Mouse (Mus musculus): ENCODE measurements around the gene Nt5e. TPM values are rescaled to one million over a fixed set of nuclear protein-coding genes. Genes with fewer than 3 reads are reported as not detected.

Nt5e gene
- polyA plus RNA-seq, 1 experiment = not detected

DNA sequence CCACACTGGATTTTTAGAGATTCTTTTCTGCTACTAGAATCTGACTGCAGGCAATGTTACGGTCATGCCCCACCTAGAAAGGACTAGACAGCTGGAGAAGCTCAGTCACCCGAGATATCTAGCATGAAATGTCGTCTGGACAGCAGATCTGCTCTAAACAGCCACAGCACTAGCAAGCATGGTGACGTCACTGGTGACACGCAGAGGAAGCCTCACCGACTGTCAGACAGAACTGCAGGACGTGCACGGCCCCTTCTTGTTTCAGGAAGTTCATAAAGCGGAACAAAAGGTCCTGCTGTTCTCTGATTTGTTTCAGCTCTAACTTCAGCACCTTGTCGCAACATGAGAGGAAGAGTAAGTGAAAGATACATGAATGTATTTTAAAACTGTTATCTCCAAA is 77.1 kb downstream of the Nt5e start:
- no peak for TF ChIP-seq TAL1 (IDR thresholded peaks at IDR 0.05; ENCODE audit: low read length)
- no peak for TF ChIP-seq GATA1 (IDR thresholded peaks at IDR 0.05; ENCODE audit: low read length)
- H3K4me1 ChIP-seq (ENCODE audit: control insufficient read depth) = peaks cover 3% of the 10 kb centered on the region
- H3K27me3 ChIP-seq (ENCODE audit: control insufficient read depth) = no peaks in the 10 kb centered on the region
- peak overlapping the region; percentile 27 for H3K4me3 ChIP-seq (replicated peaks)
- H3K9me3 ChIP-seq (ENCODE audit: control insufficient read depth, low read length) = no peaks in the 10 kb centered on the region
- H3K36me3 ChIP-seq (ENCODE audit: control insufficient read depth) = peaks cover 15% of the 10 kb centered on the region

DNA sequence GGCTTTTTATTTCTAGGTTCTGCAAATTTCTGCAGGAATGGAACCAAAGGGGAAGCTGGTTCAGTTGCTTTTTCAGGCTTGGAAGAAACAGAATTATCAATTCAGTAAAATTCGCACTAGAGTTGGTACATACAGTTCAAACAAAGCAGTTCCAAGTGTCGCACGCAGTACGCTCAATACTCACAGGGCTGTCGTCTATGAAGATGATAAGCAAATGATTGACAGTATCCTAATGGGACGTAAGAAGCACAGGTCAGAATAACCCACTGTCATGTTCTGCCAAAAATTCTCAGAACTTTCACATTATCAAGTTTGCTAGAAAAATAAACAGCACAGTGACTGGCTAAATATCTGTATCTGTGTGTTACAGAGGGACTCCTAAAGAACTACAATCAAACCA is 77.5 kb downstream of the Nt5e start:
- H3K4me3 ChIP-seq (replicated peaks) = peak overlapping the region; percentile 27
- peaks cover 17% of the 10 kb centered on the region for H3K36me3 ChIP-seq (ENCODE audit: control insufficient read depth)
- H3K4me1 ChIP-seq (ENCODE audit: control insufficient read depth) = peaks cover 3% of the 10 kb centered on the region
- no peak for TF ChIP-seq GATA1 (IDR thresholded peaks at IDR 0.05; ENCODE audit: low read length)
- no peak for TF ChIP-seq TAL1 (IDR thresholded peaks at IDR 0.05; ENCODE audit: low read length)
- H3K27me3 ChIP-seq (ENCODE audit: control insufficient read depth) = no peaks in the 10 kb centered on the region
- no peaks in the 10 kb centered on the region for H3K9me3 ChIP-seq (ENCODE audit: control insufficient read depth, low read length)

DNA sequence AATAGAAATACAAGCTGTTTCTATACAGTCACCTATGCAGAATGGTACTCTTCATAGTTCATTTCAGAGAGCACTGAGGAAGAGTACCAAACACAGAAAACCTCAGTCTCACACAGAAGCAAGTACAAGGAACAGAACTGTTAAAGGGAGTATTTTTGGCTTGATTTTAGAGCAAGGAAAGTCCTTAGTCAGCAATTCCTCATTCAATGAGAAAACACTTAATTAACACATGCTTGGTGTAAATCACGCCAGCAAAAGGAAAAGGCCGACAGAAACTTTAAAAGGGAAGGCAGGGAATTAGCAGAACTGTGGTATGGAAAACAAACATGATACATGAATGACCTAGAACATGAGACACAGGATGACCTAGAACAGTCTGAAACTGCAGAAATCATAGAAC is 83.0 kb downstream of the Nt5e start:
- no peaks in the 10 kb centered on the region for H3K27me3 ChIP-seq (ENCODE audit: control insufficient read depth)
- TF ChIP-seq TAL1 (IDR thresholded peaks at IDR 0.05; ENCODE audit: low read length) = no peak
- no peak for TF ChIP-seq GATA1 (IDR thresholded peaks at IDR 0.05; ENCODE audit: low read length)
- peaks cover 14% of the 10 kb centered on the region for H3K36me3 ChIP-seq (ENCODE audit: control insufficient read depth)

DNA sequence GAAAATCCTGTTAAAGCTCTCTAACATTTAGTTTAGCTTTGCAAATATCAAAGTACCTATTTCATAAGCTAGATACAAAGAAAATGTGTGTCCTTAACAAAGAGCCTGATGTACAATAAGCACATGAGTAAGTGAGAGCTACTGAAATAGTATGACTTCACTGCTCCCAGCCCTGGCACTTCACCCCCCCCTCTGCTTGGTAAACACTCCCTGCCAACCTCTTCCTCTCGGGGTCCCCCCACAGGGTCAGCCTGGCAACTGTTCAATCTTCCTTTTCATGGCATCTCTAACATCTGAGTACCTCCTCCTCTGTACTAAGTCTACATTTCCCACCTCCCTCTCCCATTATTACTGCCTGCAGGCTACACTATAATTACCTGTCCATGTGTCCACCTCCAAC is 89.8 kb downstream of the Nt5e start:
- Histone ChIP-seq H3K4me1 (ENCODE audit: control insufficient read depth) (no peaks in the 10 kb centered on the region), H3K36me3 (ENCODE audit: control insufficient read depth) (peaks cover 21% of the 10 kb centered on the region), H3K9me3 (ENCODE audit: control insufficient read depth, low read length) (no peaks in the 10 kb centered on the region), H3K27me3 (ENCODE audit: control insufficient read depth) (no peaks in the 10 kb centered on the region), H3K4me3 (replicated peaks) (no peak overlapping the region)
- no peak for TF ChIP-seq TAL1 (IDR thresholded peaks at IDR 0.05; ENCODE audit: low read length)
- no peak for TF ChIP-seq GATA1 (IDR thresholded peaks at IDR 0.05; ENCODE audit: low read length)

More for the DNA sequence above, 83.0 kb downstream of the Nt5e start:
- Histone ChIP-seq H3K9me3 (ENCODE audit: control insufficient read depth, low read length) (no peaks in the 10 kb centered on the region), H3K4me1 (ENCODE audit: control insufficient read depth) (no peaks in the 10 kb centered on the region), H3K4me3 (replicated peaks) (no peak overlapping the region)

Other genes with a start within 250 kb of the Nt5e start
- 0.10 and 0.13 TPM in 2 replicates for gene Snx14, start 111.8 kb downstream of the Nt5e start, polyA plus RNA-seq (2012)
- not detected in 2 replicates for gene Gm20537, start 129.4 kb downstream of the Nt5e start, polyA plus RNA-seq (2012)
- gene Syncrip, start 155.4 kb downstream of the Nt5e start, polyA plus RNA-seq (2012) = 3.0 and 3.8 TPM in 2 replicates
- gene Zfp949, start 220.8 kb downstream of the Nt5e start, polyA plus RNA-seq (2012) = 0.47 and 0.62 TPM in 2 replicates